Mouse (Mus musculus): Measurements from ENCODE around the gene Tial1. TPM values are rescaled to one million over a fixed set of nuclear protein-coding genes. Genes with fewer than 3 reads are reported as not detected.

Gene Tial1
- total RNA-seq (2021), result 10 to 100 TPM; 91.7 to 98.2 TPM
- long read RNA-seq, experiment 1, full-length matches to known transcripts, result 10 of 22 reads
- long read RNA-seq, experiment 1, partial matches to known transcripts, result 8 of 22 reads
- long read RNA-seq, experiment 1, other reads (novel, unspliced or antisense), result 4 of 22 reads
- long read RNA-seq, experiment 2, full-length matches to known transcripts, result 12 of 25 reads
- long read RNA-seq, experiment 2, partial matches to known transcripts, result 3 of 25 reads
- long read RNA-seq, experiment 2, other reads (novel, unspliced or antisense), result 10 of 25 reads

- DNase-seq (ENCODE audit: low spot score in 2 of 2), result peak; percentile 99
- intact Hi-C loops (cut with DNase I), result loop anchor here (2.0 kb wide), 1 partner anchor 229 kb away; no protein-coding TSS in a partner anchor
Observed at GRCm38 (mm10) chr7:128461285-128462215, at the start of gene Tial1. Tial1 (minus strand) TSS chr7:128461717.

DNA sequence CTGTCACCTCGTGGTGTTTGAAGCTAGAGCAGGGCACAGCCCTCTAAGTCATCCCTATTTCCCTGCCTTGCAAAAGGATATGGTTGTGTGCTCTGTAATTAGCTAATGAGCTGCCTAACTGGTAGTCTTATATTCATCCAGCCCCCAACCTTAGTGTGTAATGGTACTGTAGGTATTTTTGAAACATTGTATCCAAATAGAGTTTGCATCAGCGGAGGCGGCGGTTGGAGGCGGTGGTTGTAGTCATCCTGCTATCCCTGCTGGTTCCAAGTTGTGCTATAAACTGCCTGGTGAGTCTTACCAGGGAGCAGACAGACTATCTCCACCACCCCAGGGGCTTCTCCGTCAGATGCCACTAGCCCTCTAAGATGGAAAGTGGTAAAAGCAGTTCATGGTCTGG is 42.6 kb upstream of the Tial1 start:
- intact Hi-C loops (cut with DNase I), result no loop called here
- DNase-seq (ENCODE audit: low spot score in 2 of 2), result peak; percentile 40 to 58

DNA sequence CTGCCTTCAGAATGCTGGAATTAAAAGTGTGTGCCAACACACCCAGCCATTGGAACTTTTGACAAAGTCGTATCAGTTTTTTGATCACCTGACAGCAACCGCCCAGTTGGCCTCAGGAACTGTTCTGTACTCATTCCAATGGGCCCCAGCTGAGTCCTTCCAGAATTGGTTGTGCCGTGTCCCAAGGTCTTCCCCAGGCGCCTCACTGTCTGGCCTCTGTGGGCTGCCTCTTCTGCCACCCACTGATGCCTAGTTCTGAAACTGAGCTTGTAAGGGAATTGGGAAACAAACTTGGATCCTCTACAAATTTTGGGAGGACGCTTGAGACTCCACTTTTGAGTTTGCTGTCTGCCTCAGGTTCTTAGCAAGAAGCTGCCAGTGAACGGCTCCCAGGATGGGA is 38.3 kb upstream of the Tial1 start:
- intact Hi-C loops (cut with DNase I), result no loop called here
- DNase-seq (ENCODE audit: low spot score in 2 of 2), result no peak

DNA sequence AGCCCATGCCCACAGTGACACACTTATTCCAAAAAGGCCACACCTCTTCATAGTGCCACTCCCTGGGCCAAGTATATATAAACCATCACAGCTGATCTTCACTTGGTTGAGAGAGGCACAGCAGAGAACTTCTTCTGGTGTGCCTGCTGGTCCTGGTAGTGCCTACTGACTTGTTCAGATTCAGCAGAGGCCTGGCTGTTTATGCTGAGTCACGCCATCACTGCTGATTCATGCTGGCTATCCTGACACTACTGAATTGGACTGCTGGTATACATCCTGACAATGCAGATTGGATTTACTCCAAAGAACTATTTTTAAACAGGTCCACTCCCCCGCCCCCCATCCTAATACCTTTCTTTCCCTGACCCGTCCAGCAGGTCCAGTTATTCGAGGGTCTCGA is 33.0 kb upstream of the Tial1 start:
- intact Hi-C loops (cut with DNase I), result no loop called here
- no peak for DNase-seq (ENCODE audit: low spot score in 2 of 2)

DNA sequence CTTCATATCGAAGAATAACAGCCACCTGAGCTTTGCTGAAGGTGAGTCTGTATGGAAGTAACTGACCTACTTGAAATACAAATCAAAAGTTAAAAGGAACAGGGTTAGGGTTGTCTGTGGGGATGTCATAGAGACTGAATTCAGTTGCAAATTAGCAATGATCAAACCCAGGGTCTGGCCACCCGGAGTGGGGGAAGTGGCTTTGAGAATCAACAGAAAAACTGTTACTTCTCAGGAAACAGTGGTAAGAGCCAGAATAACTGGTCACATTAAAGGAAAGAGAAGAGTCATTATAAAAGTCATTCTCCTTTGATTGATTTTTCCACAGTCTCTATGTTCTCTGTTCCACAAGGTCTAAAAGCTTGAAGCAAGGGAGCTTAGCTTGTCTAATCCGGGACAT is 27.5 kb upstream of the Tial1 start:
- intact Hi-C loops (cut with DNase I), result no loop called here
- no peak for DNase-seq (ENCODE audit: low spot score in 2 of 2)

DNA sequence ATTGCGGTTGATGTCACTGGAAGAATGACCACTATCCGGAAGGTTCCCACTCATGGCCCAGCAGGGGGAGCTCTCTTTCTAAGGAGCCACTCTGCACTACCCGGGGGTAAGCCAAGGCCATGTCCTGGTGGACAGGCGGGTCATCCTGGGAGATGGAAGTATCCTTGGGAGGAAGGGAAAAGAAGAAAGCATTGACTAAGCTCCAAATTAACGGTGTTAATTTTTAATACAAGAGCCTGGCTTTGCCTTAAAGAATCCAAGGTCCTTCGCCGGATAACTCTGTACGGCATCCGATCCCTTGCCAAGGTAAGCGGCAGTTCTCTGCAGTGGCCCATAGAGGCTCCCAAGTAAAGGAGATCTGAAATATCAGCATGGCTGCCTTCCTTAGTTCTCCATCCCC is 12.8 kb upstream of the Tial1 start:
- intact Hi-C loops (cut with DNase I), result loop anchor here (1.0 kb wide), 1 partner anchor 216 kb away; no protein-coding TSS in a partner anchor
- DNase-seq (ENCODE audit: low spot score in 2 of 2), result peak; percentile 45 to 66

GRCm38 (mm10) chr7:128462406-128462805 is 889 bp upstream of the Tial1 start:
- no peak for DNase-seq (ENCODE audit: low spot score in 2 of 2)
- intact Hi-C loops (cut with DNase I), result no loop called here

DNA sequence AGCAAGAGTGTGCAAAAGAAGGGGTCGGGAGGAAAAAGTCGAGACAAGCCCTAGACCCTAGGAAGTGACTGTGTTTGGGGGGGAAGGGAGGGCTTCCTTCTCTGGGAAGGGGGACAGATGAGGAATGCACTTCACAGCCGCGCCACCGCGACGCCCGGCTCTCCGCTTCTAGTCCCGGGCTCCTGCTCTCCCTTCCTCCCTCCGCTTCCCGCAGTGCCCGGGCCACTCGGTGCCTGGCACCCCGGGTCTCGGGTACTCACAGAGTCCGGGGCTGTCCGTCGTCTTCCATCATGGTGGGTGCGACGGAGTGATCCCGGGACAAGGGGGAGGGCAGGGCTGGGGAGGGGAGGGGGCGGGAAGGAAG is 670 bp downstream of the Tial1 start:
- DNase-seq (ENCODE audit: low spot score in 2 of 2), result peak; percentile 27 to 34
- intact Hi-C loops (cut with DNase I), result loop anchor here (2.0 kb wide), 1 partner anchor 230 kb away; no protein-coding TSS in a partner anchor

- peak; percentile 8 to 26 for DNase-seq (ENCODE audit: low spot score in 2 of 2)
- intact Hi-C loops (cut with DNase I), result loop anchor here (2.0 kb wide), 1 partner anchor 231 kb away; no protein-coding TSS in a partner anchor
Observed at GRCm38 (mm10) chr7:128460131-128460864, 1.2 kb downstream of the Tial1 start.

- no peak for DNase-seq (ENCODE audit: low spot score in 2 of 2)
Observed at GRCm38 (mm10) chr7:128459791-128460130, 1.8 kb downstream of the Tial1 start.

DNA sequence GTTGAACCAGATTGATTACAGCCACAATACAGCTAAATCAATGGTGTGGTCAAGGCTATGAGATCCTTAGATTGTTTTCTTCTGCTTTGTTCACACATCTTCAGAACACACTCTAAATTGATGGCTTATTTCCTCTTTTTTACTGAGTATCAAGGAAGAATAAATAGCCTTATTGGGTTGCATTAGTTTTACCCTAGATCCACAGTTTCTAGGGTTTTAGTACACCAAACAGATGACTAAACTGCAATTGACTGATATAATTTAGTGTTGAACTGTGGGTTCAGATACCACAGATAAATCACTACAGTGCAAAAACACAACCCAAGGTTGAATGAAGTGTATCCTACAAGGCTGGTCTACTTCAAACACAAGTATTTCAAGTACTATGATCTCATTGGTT is 3.5 kb downstream of the Tial1 start:
- no peak for DNase-seq (ENCODE audit: low spot score in 2 of 2)
- intact Hi-C loops (cut with DNase I), result no loop called here

More at GRCm38 (mm10) chr7:128459791-128460130, 1.8 kb downstream of the Tial1 start:
- intact Hi-C loops (cut with DNase I), result loop anchor here (2.0 kb wide), 1 partner anchor 231 kb away; no protein-coding TSS in a partner anchor

DNA sequence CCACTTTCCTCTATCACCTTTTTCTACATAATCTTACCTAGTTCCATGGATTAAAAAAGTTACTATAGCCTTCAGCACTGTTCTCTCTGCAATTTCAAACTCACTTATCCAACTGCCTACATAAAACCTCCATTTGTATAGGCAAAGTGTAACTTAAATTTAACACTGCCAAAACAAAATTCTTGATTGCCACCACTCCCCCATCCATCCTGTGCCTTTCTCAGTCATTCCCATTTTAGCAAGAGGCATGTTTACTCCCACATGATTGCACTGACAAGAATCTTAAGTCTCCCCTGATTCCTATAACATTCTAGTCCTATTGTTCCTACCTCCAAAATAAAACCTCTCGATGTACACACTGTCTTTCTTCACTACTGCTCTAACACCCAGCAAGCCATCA is 8.8 kb downstream of the Tial1 start:
- DNase-seq (ENCODE audit: low spot score in 2 of 2), result peak in 1 of 2 experiments; percentile 15
- intact Hi-C loops (cut with DNase I), result no loop called here

DNA sequence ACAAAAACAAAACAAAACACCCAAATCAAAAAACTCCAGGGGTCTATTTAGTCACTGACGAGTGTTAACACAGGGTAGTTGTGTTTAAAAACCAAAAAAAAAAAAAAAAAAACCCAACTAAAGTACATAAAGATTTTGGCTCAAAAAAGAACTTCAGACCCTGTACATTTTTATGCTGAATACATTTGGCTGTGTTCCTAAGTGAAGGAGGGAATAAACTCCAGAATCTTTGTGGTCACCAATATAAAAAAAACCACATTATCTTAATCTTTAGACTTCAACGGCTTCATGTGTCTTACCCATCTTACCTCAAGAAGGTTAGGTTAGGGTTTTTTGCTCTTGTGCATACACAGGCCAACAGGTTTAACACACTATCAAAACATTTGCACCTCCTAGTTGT is 20.9 kb downstream of the Tial1 start:
- no peak for DNase-seq (ENCODE audit: low spot score in 2 of 2)

DNA sequence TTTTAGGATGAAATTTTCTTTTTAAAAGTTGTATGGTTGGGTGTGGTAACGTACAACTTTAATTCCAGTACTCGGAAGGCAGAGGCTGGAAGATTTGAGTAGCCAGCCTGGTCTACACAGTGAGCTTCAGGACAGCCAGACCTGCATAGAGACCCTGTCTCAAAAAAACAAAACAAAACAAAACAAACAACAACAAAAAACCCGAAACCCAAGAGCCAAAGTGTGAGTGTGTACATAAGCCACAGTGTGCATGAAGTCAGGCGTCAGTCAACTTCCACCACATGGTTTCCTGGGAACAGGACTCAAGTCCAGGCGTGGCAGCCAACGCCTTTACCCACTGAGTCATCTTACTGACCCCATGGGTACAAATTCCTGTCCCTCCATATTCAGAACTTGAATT is 22.3 kb downstream of the Tial1 start:
- intact Hi-C loops (cut with DNase I), result no loop called here
- DNase-seq (ENCODE audit: low spot score in 2 of 2), result no peak

More for the DNA sequence above, 20.9 kb downstream of the Tial1 start:
- intact Hi-C loops (cut with DNase I), result loop anchor here (5.0 kb wide), 1 partner anchor 252 kb away; no protein-coding TSS in a partner anchor

- DNase-seq (ENCODE audit: low spot score in 2 of 2), result no peak
- intact Hi-C loops (cut with DNase I), result no loop called here
Observed at GRCm38 (mm10) chr7:128438131-128438530, 23.4 kb downstream of the Tial1 start.

DNA sequence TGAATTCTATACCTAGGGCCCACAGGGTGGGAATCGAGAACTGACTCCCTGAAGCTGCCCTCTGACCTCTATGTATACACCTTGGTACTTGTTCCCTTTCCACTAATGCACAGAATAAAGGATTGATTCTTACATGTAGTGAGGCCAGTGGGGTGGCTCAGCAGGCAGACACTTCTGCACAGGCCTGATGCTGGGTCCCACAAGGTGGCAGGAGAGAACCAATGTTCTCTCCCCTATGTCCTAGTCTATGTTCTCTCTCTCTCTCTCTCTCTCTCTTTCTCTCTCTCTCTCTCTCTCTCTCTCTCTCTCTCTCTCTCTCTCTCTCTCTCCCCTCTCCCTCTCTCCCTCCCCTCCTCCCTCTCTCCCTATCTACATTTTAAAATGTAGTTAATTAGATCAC is 28.3 kb downstream of the Tial1 start:
- intact Hi-C loops (cut with DNase I), result no loop called here

DNA sequence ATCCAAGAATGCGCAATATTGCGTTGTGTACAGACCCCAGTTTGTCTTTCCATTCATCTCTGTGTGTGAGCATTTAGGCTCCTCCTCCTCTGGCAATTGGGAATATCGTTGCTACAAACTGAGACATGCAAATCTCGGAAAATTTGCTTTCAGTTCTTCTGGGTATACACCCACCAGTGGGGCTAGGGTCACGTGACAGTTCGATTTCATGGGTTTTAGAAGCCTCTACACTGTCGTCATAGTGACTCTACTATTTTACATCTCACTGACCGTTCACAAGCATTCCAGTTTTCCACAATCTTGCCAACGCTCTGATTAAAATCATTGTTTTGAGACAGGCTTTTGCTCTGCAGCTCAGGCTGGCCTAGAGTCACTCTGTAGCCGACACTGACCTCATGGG is 28.9 kb downstream of the Tial1 start:
- intact Hi-C loops (cut with DNase I), result no loop called here
- DNase-seq (ENCODE audit: low spot score in 2 of 2), result no peak

More for the DNA sequence above, 28.3 kb downstream of the Tial1 start:
- DNase-seq (ENCODE audit: low spot score in 2 of 2), result peak; percentile 40 to 46

GRCm38 (mm10) chr7:128422491-128422890 is 39.0 kb downstream of the Tial1 start:
- DNase-seq (ENCODE audit: low spot score in 2 of 2), result no peak

DNA sequence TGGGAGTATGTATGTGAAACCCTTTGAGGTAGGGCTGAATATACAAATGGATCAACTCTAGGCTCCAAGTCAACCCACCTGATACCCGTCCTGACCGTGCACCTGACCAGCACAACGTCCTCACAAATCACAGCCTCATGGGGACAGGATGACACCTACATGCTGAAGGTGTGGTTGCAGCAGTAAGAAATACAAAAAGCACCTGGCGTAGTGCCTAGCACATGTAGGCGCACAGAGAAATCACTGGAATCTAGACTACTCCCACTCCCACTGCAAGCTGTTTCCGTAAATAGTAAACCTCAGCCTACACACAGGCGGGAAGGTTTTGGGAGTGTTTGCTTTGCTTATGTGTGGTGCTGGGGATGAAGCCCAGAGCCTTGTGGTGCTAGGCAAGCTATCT is 39.8 kb downstream of the Tial1 start:
- intact Hi-C loops (cut with DNase I), result loop anchor here (10.0 kb wide), 1 partner anchor 117 kb away; no protein-coding TSS in a partner anchor
- DNase-seq (ENCODE audit: low spot score in 2 of 2), result peak; percentile 20 to 57

More at GRCm38 (mm10) chr7:128422491-128422890, 39.0 kb downstream of the Tial1 start:
- intact Hi-C loops (cut with DNase I), result loop anchor here (10.0 kb wide), 1 partner anchor 118 kb away; no protein-coding TSS in a partner anchor
